Mouse (Mus musculus) lung, adult 2 months (tissue): Measurements from ENCODE around the gene Atf7ip.

ENCODE experiments used
- CTCF ChIP-seq: fragments of 200-500 bp; IDR thresholded peaks from 2 replicates; pipeline ENCODE4 v1.5.1; 2011; ENCODE audit warnings: mild to moderate bottlenecking, low read length, control low read depth; ENCODE audit not compliant: insufficient read depth
- POLR2A ChIP-seq: fragments of 200-500 bp; IDR thresholded peaks from 2 replicates; pipeline ENCODE4 v1.6.1; 2011; ENCODE audit warnings: low read depth, mild to moderate bottlenecking, control low read depth, low read length, borderline replicate concordance; ENCODE audit errors: extremely low read depth

DNA sequence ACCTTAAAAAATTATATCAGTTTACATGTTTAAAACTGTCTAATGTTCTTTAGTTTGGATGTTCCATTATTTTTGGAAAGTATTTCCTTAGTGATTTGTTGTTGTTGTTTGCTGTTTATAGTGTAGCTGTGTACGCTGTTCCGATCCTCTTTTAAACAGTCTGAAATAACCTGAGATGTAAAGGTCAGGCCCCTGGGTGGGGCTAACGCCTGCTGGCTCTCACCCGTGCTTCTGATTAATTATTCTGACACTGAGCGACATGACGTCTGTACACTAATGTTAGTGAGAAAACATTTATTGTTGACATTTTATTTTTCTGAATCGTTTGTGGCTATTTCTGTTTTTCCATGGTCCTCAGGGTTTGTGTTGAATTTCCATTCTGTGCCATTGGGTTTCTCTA, 41.0 kb downstream of the Atf7ip start:
- TF ChIP-seq POLR2A (no peak), CTCF (no peak)
